Mouse (Mus musculus) bone marrow, adult 2 months (tissue): ENCODE data around the gene Foxo3.

Experiments
- CTCF ChIP-seq: fragments of 200-500 bp; IDR thresholded peaks from 2 replicates; pipeline ENCODE4 v1.5.1; 2011; ENCODE audit warnings: low read length, control low read depth; ENCODE audit not compliant: control insufficient read depth, insufficient read depth
- POLR2A ChIP-seq: fragments of 200-500 bp; IDR thresholded peaks from 2 replicates; pipeline ENCODE4 v1.6.1; 2011; ENCODE audit warnings: low read depth, mild to moderate bottlenecking, control low read depth, low read length, borderline replicate concordance; ENCODE audit not compliant: control insufficient read depth

GRCm38 (mm10) chr10:42249965-42250364, 26.6 kb downstream of the Foxo3 start:
- TF ChIP-seq CTCF (no peak), POLR2A (no peak)
